Mouse (Mus musculus): ENCODE data around the gene Foxf1. TPM values are rescaled to one million over a fixed set of nuclear protein-coding genes. Genes with fewer than 3 reads are reported as not detected.

Gene Foxf1
- polyA plus RNA-seq, 1 experiment from 2014 or later, result 59.3 TPM

DNA sequence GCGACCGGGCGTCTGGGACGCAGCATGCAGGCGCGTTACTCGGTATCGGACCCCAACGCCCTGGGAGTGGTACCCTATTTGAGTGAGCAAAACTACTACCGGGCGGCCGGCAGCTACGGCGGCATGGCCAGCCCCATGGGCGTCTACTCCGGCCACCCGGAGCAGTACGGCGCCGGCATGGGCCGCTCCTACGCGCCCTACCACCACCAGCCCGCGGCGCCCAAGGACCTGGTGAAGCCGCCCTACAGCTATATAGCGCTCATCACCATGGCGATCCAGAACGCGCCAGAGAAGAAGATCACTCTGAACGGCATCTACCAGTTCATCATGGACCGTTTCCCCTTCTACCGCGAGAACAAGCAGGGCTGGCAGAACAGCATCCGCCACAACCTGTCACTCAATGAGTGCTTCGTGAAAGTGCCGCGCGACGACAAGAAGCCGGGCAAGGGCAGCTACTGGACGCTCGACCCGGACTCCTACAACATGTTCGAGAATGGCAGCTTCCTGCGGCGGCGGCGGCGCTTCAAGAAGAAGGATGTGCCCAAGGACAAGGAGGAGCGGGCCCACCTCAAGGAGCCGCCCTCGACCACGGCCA lies 32.5 kb downstream of the Foxf1 start:
- Histone ChIP-seq H3K9me3 (ENCODE audit: control insufficient read depth, low read length) (0 out of 2 replicates have a peak, but pooled peaks cover 3% of the 10 kb centered on the region), H3K36me3 (ENCODE audit: control insufficient read depth, insufficient read depth, low read length) (no peaks in the 10 kb centered on the region; the same call in 1 of the 2 replicates), H3K9ac (ENCODE audit: low read length) (peak overlapping the region; percentile 51), H3K4me1 (replicated peaks; ENCODE audit: control insufficient read depth, insufficient read depth) (no peaks in the 10 kb centered on the region), H3K4me3 (ENCODE audit: low read depth, low read length) (peak overlapping the region; percentile 51), H3K27ac (replicated peaks) (no peak overlapping the region), H3K4me2 (replicated peaks; ENCODE audit: low read depth) (peak overlapping the region; percentile 90), H3K27me3 (ENCODE audit: control insufficient read depth, insufficient read depth, low read length) (peaks cover 27% of the 10 kb centered on the region)
- DNase-seq (ENCODE audit: low spot score), result no peak
- WGBS, result under 1% methylated on average over 51 of the region's 55 CpGs
- 0 out of 2 replicates have a peak, but pooled peaks have one; percentile 32 for ATAC-seq (ENCODE audit: low FRiP score, low TSS enrichment)
- TF ChIP-seq EP300 (optimal IDR thresholded peaks at IDR 0.05) (no peak), CTCF (IDR thresholded peaks at IDR 0.05; ENCODE audit: low read depth) (0 out of 2 replicates have a peak, but pooled peaks have one; percentile 5)

DNA sequence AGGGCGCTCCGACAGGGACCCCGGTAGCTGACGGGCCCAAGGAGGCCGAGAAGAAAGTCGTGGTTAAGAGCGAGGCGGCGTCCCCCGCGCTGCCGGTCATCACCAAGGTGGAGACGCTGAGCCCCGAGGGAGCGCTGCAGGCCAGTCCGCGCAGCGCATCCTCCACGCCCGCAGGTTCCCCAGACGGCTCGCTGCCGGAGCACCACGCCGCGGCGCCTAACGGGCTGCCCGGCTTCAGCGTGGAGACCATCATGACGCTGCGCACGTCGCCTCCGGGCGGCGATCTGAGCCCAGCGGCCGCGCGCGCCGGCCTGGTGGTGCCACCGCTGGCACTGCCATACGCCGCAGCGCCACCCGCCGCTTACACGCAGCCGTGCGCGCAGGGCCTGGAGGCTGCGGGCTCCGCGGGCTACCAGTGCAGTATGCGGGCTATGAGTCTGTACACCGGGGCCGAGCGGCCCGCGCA lies 33.0 kb downstream of the Foxf1 start:
- Histone ChIP-seq H3K4me1 (replicated peaks; ENCODE audit: control insufficient read depth, insufficient read depth) (no peaks in the 10 kb centered on the region), H3K27me3 (ENCODE audit: control insufficient read depth, insufficient read depth, low read length) (peaks cover 27% of the 10 kb centered on the region), H3K27ac (replicated peaks) (no peak overlapping the region), H3K9me3 (ENCODE audit: control insufficient read depth, low read length) (0 out of 2 replicates have a peak, but pooled peaks cover 3% of the 10 kb centered on the region), H3K36me3 (ENCODE audit: control insufficient read depth, insufficient read depth, low read length) (no peaks in the 10 kb centered on the region; the same call in 1 of the 2 replicates), H3K4me3 (ENCODE audit: low read depth, low read length) (peak overlapping the region; percentile 51), H3K9ac (ENCODE audit: low read length) (no peak overlapping the region), H3K4me2 (replicated peaks; ENCODE audit: low read depth) (peak overlapping the region; percentile 33)
- TF ChIP-seq EP300 (optimal IDR thresholded peaks at IDR 0.05), result no peak
- TF ChIP-seq CTCF (IDR thresholded peaks at IDR 0.05; ENCODE audit: low read depth), result no peak; the same call in 1 of the 2 replicates
- no peak for DNase-seq (ENCODE audit: low spot score)
- WGBS, result under 1% methylated on average over 54 of the region's 62 CpGs
- no peak; the same call in 1 of the 2 replicates for ATAC-seq (ENCODE audit: low FRiP score, low TSS enrichment)

DNA sequence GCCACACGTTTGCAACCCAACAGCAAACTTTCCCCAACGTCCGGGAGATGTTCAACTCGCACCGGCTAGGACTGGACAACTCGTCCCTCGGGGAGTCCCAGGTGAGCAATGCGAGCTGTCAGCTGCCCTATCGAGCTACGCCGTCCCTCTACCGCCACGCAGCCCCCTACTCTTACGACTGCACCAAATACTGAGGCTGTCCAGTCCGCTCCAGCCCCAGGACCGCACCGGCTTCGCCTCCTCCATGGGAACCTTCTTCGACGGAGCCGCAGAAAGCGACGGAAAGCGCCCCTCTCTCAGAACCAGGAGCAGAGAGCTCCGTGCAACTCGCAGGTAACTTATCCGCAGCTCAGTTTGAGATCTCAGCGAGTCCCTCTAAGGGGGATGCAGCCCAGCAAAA lies 33.7 kb downstream of the Foxf1 start:
- H3K9ac ChIP-seq (ENCODE audit: low read length), result no peak overlapping the region
- 3% methylated on average over 28 of the region's 28 CpGs for WGBS

DNA sequence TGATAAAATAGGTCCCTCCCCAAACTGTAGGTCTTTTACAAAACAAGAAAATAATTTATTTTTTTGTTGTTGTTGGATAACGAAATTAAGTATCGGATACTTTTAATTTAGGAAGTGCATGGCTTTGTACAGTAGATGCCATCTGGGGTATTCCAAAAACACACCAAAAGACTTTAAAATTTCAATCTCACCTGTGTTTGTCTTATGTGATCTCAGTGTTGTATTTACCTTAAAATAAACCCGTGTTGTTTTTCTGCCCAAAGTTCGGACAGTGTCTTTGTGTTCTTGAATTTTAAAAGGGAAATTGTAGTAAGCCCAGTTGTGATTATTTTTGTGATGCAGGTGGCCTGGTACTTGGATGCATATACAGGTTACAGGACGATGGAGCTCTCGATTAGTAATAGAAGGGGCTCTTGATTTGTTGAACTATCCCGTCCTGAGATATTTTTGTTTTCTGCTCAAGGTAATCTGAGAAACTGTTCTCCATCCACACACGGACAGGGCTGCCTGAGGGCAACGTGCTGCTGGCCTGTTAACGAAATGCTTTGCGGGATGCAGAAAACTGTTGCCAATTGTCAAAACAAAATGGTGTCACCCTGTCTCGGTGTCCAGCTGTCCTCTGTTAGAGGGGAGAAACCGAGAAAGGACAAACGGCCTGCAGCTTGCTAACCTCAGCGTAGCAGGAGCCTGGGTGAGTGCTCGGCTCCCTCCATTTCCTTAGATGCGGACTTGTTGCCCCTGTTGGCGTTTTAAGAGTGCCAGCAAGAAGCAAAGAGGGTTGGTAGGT lies 34.6 kb downstream of the Foxf1 start:
- no peak overlapping the region for H3K27ac ChIP-seq (replicated peaks)
- H3K9ac ChIP-seq (ENCODE audit: low read length), result no peak overlapping the region
- 36% methylated on average over 18 of the region's 18 CpGs for WGBS
- no peaks in the 10 kb centered on the region; the same call in 1 of the 2 replicates for H3K36me3 ChIP-seq (ENCODE audit: control insufficient read depth, insufficient read depth, low read length)
- no peak for DNase-seq (ENCODE audit: low spot score)
- H3K4me3 ChIP-seq (ENCODE audit: low read depth, low read length), result no peak overlapping the region
- 0 out of 2 replicates have a peak, but pooled peaks cover 3% of the 10 kb centered on the region for H3K9me3 ChIP-seq (ENCODE audit: control insufficient read depth, low read length)
- no peak overlapping the region for H3K4me2 ChIP-seq (replicated peaks; ENCODE audit: low read depth)
- no peak for ATAC-seq (ENCODE audit: low FRiP score, low TSS enrichment)
- TF ChIP-seq CTCF (IDR thresholded peaks at IDR 0.05; ENCODE audit: low read depth) (no peak), EP300 (optimal IDR thresholded peaks at IDR 0.05) (no peak)
- no peaks in the 10 kb centered on the region for H3K4me1 ChIP-seq (replicated peaks; ENCODE audit: control insufficient read depth, insufficient read depth)
- H3K27me3 ChIP-seq (ENCODE audit: control insufficient read depth, insufficient read depth, low read length), result peaks cover 27% of the 10 kb centered on the region

More for the DNA sequence above, 33.7 kb downstream of the Foxf1 start:
- DNase-seq (ENCODE audit: low spot score) (no peak), ATAC-seq (ENCODE audit: low FRiP score, low TSS enrichment) (no peak)
- no peak for TF ChIP-seq EP300 (optimal IDR thresholded peaks at IDR 0.05)
- no peak for TF ChIP-seq CTCF (IDR thresholded peaks at IDR 0.05; ENCODE audit: low read depth)
- Histone ChIP-seq H3K4me1 (replicated peaks; ENCODE audit: control insufficient read depth, insufficient read depth) (no peaks in the 10 kb centered on the region), H3K4me3 (ENCODE audit: low read depth, low read length) (peak overlapping the region; percentile 51), H3K4me2 (replicated peaks; ENCODE audit: low read depth) (peak overlapping the region; percentile 33), H3K9me3 (ENCODE audit: control insufficient read depth, low read length) (0 out of 2 replicates have a peak, but pooled peaks cover 3% of the 10 kb centered on the region), H3K27ac (replicated peaks) (no peak overlapping the region), H3K36me3 (ENCODE audit: control insufficient read depth, insufficient read depth, low read length) (no peaks in the 10 kb centered on the region; the same call in 1 of the 2 replicates), H3K27me3 (ENCODE audit: control insufficient read depth, insufficient read depth, low read length) (peaks cover 27% of the 10 kb centered on the region)

DNA sequence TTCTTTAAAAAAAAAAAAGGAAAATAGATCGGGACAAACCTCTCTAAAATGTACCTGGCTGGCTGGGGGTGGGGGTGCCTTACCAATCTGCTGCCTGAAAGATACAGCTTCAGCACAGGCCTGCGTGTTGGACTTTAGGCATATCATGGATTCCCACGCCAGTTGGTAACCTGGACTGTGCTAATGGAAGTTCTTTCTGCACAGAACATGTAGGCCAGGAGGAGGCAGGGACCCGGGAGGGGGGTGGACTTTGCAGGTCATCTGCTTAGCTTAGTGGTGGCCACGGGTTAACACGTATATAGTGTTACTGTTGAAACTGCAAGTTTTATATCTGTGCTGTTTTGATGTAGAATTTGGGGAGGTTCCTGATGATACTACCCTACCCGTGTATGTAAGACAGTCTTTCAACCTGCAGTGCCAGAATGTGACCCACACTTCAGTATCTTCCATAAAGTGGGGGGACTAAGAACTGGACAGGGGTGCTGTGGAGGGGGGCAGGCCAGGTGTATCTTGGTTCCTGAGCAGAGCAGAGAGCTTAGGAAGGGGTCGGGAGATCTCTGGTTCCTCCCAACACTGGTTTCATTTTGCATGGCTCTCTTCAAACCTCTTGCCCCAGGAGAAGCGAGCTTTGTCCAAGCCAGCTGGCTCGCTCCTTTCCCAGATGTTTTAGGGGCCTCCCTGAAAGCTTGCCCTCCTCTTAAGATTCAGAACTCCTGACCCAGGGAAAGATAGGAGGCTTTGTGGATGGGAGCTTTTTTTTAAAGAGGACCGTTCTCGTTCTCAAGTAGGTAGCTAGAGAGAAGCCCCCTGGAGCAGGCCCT lies 35.7 kb downstream of the Foxf1 start:
- WGBS, result 54% methylated on average over 12 of the region's 12 CpGs
- Histone ChIP-seq H3K4me1 (replicated peaks; ENCODE audit: control insufficient read depth, insufficient read depth) (no peaks in the 10 kb centered on the region), H3K9me3 (ENCODE audit: control insufficient read depth, low read length) (0 out of 2 replicates have a peak, but pooled peaks cover 3% of the 10 kb centered on the region), H3K9ac (ENCODE audit: low read length) (no peak overlapping the region), H3K27me3 (ENCODE audit: control insufficient read depth, insufficient read depth, low read length) (peaks cover 29% of the 10 kb centered on the region), H3K4me3 (ENCODE audit: low read depth, low read length) (no peak overlapping the region), H3K36me3 (ENCODE audit: control insufficient read depth, insufficient read depth, low read length) (no peaks in the 10 kb centered on the region; the same call in 1 of the 2 replicates), H3K27ac (replicated peaks) (no peak overlapping the region), H3K4me2 (replicated peaks; ENCODE audit: low read depth) (no peak overlapping the region)
- ATAC-seq (ENCODE audit: low FRiP score, low TSS enrichment) (no peak), DNase-seq (ENCODE audit: low spot score) (no peak)
- TF ChIP-seq EP300 (optimal IDR thresholded peaks at IDR 0.05) (no peak), CTCF (IDR thresholded peaks at IDR 0.05; ENCODE audit: low read depth) (no peak)

Measured in stomach, postnatal 0 days (tissue).